Mouse (Mus musculus): Measurements from ENCODE around the gene Spock1. TPM values are rescaled to one million over a fixed set of nuclear protein-coding genes. Genes with fewer than 3 reads are reported as not detected.

Spock1 gene
- total RNA-seq, 2 experiments from 2014 or later = 269 to 271 TPM

- intact Hi-C loops (cut with DNase I) = no loop called here
- DNase-seq (ENCODE audit: low spot score in 2 of 2) = no peak
These were observed 157.3 kb downstream of the Spock1 start for GRCm38 (mm10) chr13:57750831-57751230.

DNA sequence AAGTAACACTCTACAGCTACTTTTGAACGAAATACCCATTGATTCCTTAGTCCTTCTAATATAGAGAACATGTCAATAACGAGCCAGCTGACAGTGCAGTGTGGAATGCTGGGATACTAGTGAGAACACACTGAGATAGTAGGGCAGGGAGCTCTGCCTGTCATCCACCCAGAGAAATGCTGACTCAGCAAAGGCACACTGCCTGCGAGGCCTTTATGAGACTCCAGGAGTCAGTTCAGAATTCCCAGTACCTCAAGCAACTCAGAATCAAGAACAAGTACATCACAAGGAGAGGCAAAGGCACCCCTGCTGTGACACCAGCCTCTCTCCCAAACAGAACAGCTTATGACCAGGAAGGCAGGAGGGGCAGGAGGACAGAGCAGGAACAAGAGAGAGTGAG is 163.5 kb downstream of the Spock1 start:
- no peak for DNase-seq (ENCODE audit: low spot score in 2 of 2)
- intact Hi-C loops (cut with DNase I) = no loop called here

- DNase-seq (ENCODE audit: low spot score in 2 of 2) = peak in 1 of 2 experiments; percentile 54
These were observed 166.9 kb downstream of the Spock1 start for GRCm38 (mm10) chr13:57741186-57741585.

GRCm38 (mm10) chr13:57740473-57740872 is 167.7 kb downstream of the Spock1 start:
- no peak for DNase-seq (ENCODE audit: low spot score in 2 of 2)
- intact Hi-C loops (cut with DNase I) = no loop called here

More at GRCm38 (mm10) chr13:57741186-57741585, 166.9 kb downstream of the Spock1 start:
- intact Hi-C loops (cut with DNase I) = no loop called here

- no peak for DNase-seq (ENCODE audit: low spot score in 2 of 2)
- intact Hi-C loops (cut with DNase I) = no loop called here
These were observed 172.1 kb downstream of the Spock1 start for GRCm38 (mm10) chr13:57736060-57736459.

GRCm38 (mm10) chr13:57734549-57734948 is 173.6 kb downstream of the Spock1 start:
- intact Hi-C loops (cut with DNase I) = no loop called here
- no peak for DNase-seq (ENCODE audit: low spot score in 2 of 2)

GRCm38 (mm10) chr13:57733521-57733920 is 174.6 kb downstream of the Spock1 start:
- no peak for DNase-seq (ENCODE audit: low spot score in 2 of 2)
- intact Hi-C loops (cut with DNase I) = no loop called here

DNA sequence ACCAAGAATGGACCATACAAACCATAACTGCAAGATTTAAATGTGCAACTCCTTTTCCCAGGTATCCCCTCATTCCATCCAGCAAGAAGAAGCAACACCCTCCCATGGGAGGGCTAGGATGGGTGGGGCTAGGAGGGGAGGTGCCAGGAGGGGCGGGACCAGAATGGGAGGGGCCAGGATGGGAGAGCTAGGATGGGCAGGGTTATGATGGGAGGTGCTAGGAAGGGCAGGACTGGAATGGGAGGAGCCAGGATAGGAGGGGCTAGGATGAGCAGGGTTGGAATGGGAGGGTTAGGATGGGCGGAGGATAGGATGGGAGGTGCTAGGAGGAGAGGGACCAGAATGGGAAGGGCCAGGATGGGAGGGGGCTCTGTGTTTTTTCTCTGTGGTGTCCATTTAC is 175.9 kb downstream of the Spock1 start:
- DNase-seq (ENCODE audit: low spot score in 2 of 2) = no peak
- intact Hi-C loops (cut with DNase I) = no loop called here

- no peak for DNase-seq (ENCODE audit: low spot score in 2 of 2)
- intact Hi-C loops (cut with DNase I) = no loop called here
These were observed 180.4 kb downstream of the Spock1 start for GRCm38 (mm10) chr13:57727716-57728115.

GRCm38 (mm10) chr13:57726654-57727053 is 181.5 kb downstream of the Spock1 start:
- intact Hi-C loops (cut with DNase I) = no loop called here

GRCm38 (mm10) chr13:57722329-57722936 is 185.7 kb downstream of the Spock1 start:
- intact Hi-C loops (cut with DNase I) = no loop called here
- DNase-seq (ENCODE audit: low spot score in 2 of 2) = no peak

More at GRCm38 (mm10) chr13:57726654-57727053, 181.5 kb downstream of the Spock1 start:
- no peak for DNase-seq (ENCODE audit: low spot score in 2 of 2)

DNA sequence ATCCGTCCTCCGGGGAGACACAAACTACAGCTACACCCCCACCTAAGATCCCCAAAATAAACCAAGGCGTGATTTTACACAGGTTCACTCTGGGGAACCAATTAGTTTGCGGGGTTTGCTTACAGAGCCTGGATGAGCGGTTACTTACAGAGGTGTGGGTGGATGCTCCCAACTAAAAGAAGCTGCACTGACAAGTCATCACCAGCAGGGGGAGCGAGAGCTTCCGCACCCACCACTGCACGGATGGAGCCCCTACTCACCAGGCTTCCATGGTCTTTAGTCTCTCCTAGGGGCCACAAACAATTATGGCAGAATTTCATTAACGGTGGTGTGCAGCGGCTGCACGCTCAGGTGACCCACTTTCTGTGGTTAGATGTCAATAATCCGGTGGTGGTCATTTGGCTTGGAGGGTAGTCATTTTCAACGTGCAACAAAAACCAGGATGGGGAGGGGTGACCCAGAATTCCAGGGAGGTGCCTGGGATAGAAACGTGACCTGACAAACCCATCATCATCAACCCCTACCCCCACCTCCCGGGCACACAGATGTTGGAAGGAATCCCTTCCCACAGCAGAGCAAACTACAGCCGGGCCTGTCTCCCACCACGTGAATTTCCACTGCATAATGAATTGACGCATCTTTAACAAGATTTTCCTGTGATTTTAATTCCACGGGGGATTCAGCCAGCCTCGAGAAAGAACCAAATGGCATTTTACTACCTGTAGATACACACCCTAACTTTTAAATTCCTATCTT is 186.4 kb downstream of the Spock1 start:
- intact Hi-C loops (cut with DNase I) = loop anchor here (1.0 kb wide), 1 partner anchor 187 kb away; the partner anchor contains the start of gene Spock1
- DNase-seq (ENCODE audit: low spot score in 2 of 2) = peak; percentile 37 to 69

GRCm38 (mm10) chr13:57718087-57718486 is 190.0 kb downstream of the Spock1 start:
- intact Hi-C loops (cut with DNase I) = no loop called here

DNA sequence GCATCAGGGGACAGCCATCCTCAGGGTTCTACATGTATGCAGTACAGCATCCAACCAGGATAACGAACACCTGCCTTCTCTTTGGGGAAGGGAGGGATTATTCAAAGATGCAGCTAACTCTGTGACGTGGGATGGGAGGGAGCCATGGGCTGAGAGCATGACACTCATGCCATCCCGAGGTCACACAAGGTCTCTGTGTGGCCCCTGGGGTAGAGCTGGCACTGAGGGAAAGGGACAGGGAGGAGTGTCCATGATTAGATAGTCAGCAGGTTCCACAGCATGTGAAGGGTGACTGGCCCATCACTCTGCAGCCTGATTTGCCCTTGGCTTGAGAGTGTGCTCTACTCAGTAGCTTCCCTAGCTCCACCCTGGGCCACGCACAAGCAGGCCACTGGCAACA is 195.2 kb downstream of the Spock1 start:
- intact Hi-C loops (cut with DNase I) = no loop called here
- no peak for DNase-seq (ENCODE audit: low spot score in 2 of 2)

More at GRCm38 (mm10) chr13:57718087-57718486, 190.0 kb downstream of the Spock1 start:
- no peak for DNase-seq (ENCODE audit: low spot score in 2 of 2)

- intact Hi-C loops (cut with DNase I) = no loop called here
- no peak for DNase-seq (ENCODE audit: low spot score in 2 of 2)
These were observed 199.7 kb downstream of the Spock1 start for GRCm38 (mm10) chr13:57708425-57708824.

GRCm38 (mm10) chr13:57702966-57703365 is 205.2 kb downstream of the Spock1 start:
- no peak for DNase-seq (ENCODE audit: low spot score in 2 of 2)
- intact Hi-C loops (cut with DNase I) = no loop called here

DNA sequence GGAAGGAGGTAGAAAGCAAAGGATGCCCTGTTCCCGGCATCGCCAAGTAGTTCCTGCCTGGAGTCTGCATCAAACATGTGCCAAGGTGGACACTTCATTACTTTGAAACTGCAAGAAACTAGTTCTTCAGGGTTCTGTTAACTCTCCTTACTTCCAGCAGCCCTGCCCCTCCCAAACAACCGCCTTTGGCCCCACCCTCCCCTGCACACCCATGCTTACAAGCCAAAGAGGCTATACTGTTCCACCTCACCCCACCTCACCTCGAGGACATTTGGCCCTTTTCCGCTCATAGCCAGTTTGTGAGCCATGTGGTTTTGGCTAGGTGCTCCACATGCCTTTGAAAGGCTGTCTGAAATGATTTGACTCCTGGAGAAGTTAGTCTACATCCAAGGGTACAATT is 211.4 kb downstream of the Spock1 start:
- no peak for DNase-seq (ENCODE audit: low spot score in 2 of 2)
- intact Hi-C loops (cut with DNase I) = no loop called here

GRCm38 (mm10) chr13:57688926-57689325 is 219.2 kb downstream of the Spock1 start:
- DNase-seq (ENCODE audit: low spot score in 2 of 2) = no peak
- intact Hi-C loops (cut with DNase I) = no loop called here

- DNase-seq (ENCODE audit: low spot score in 2 of 2) = peak; percentile 20 to 62
- intact Hi-C loops (cut with DNase I) = no loop called here
These were observed 221.7 kb downstream of the Spock1 start for GRCm38 (mm10) chr13:57686437-57686836.

- intact Hi-C loops (cut with DNase I) = no loop called here
- peak; percentile 31 to 35 for DNase-seq (ENCODE audit: low spot score in 2 of 2)
These were observed 222.9 kb downstream of the Spock1 start for GRCm38 (mm10) chr13:57685201-57685600.

GRCm38 (mm10) chr13:57679591-57679990 is 228.5 kb downstream of the Spock1 start:
- intact Hi-C loops (cut with DNase I) = no loop called here
- no peak for DNase-seq (ENCODE audit: low spot score in 2 of 2)
